Mouse (Mus musculus): ENCODE data around the gene Prdm16. TPM values are rescaled to one million over a fixed set of nuclear protein-coding genes. Genes with fewer than 3 reads are reported as not detected.

Prdm16 gene
- polyA plus RNA-seq, 1 experiment from 2014 or later: 2.1 TPM

- Histone ChIP-seq H3K4me3 (ENCODE audit: low read depth, low read length) (no peak overlapping the region), H3K27ac (ENCODE audit: low read length) (no peak overlapping the region), H3K27me3 (ENCODE audit: control insufficient read depth, insufficient read depth, low read depth, low read length) (peaks cover 66% of the 10 kb centered on the region), H3K36me3 (ENCODE audit: control insufficient read depth, insufficient read depth) (no peaks in the 10 kb centered on the region), H3K9ac (ENCODE audit: low read depth, low read length) (no peak overlapping the region), H3K4me2 (ENCODE audit: low read depth, low read length) (no peak overlapping the region), H3K9me3 (replicated peaks; ENCODE audit: control insufficient read depth, low read length) (no peaks in the 10 kb centered on the region), H3K4me1 (ENCODE audit: control insufficient read depth, low read depth, low read length) (no peaks in the 10 kb centered on the region)
- 3% methylated on average over 6 of the region's 6 CpGs for WGBS (ENCODE audit: insufficient replicate concordance)
- no peak for ATAC-seq (ENCODE audit: low read depth)
These were observed 5.8 kb upstream of the Prdm16 start for GRCm38 (mm10) chr4:154642496-154642895.

- Histone ChIP-seq H3K4me1 (ENCODE audit: control insufficient read depth, low read depth, low read length) (no peaks in the 10 kb centered on the region), H3K4me3 (ENCODE audit: low read depth, low read length) (no peak overlapping the region), H3K9ac (ENCODE audit: low read depth, low read length) (no peak overlapping the region), H3K9me3 (replicated peaks; ENCODE audit: control insufficient read depth, low read length) (no peaks in the 10 kb centered on the region), H3K36me3 (ENCODE audit: control insufficient read depth, insufficient read depth) (no peaks in the 10 kb centered on the region), H3K27ac (ENCODE audit: low read length) (no peak overlapping the region), H3K4me2 (ENCODE audit: low read depth, low read length) (no peak overlapping the region), H3K27me3 (ENCODE audit: control insufficient read depth, insufficient read depth, low read depth, low read length) (peaks cover 76% of the 10 kb centered on the region)
- WGBS (ENCODE audit: insufficient replicate concordance): 2% methylated on average over 32 of the region's 32 CpGs
- no peak for ATAC-seq (ENCODE audit: low read depth)
These were observed 4.8 kb upstream of the Prdm16 start for GRCm38 (mm10) chr4:154641296-154642110.

DNA sequence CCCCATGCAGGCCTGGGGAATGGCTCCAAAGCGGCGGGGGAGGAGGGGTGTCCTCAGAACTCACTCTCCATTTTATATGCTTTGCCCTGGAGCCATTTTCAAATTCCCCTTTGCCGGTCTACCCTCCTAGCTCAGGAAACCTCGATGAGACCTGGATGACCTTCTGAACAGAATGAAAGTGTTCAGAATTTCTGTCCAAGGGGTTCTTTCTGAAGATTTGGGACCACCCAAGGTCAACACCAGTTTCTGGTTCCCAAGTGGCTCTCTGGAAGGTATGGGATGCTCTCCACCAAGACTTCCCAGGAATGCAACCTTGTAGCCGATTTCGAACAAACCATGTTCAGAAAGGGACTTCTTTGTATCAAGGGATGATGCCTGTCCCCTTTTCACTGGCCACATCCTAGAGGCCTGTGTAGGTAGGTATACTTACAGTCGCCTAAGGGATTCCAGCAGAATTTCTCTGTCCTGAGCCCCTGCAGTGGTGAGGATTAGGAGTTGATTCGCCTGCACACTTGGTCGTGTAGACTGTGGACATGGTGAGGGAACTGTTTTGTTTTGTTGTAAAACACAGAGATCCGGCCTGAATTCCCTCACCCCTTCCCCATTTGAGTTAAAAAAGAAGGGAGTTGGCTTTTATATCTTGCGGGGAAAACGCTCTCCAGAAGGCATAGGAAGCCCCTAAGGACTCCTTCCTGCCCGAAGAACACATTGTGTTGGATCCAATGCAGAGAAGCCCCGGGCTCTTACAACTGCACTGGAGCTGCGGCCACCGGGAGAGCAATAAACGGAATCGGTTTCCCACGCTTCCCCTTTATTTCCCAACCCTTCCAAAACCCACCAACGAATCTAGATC is 4.0 kb upstream of the Prdm16 start:
- no peaks in the 10 kb centered on the region for H3K4me1 ChIP-seq (ENCODE audit: control insufficient read depth, low read depth, low read length)
- WGBS (ENCODE audit: insufficient replicate concordance): 4% methylated on average over 20 of the region's 20 CpGs
- no peaks in the 10 kb centered on the region for H3K9me3 ChIP-seq (replicated peaks; ENCODE audit: control insufficient read depth, low read length)
- peaks cover 85% of the 10 kb centered on the region for H3K27me3 ChIP-seq (ENCODE audit: control insufficient read depth, insufficient read depth, low read depth, low read length)
- H3K4me2 ChIP-seq (ENCODE audit: low read depth, low read length): no peak overlapping the region
- no peaks in the 10 kb centered on the region for H3K36me3 ChIP-seq (ENCODE audit: control insufficient read depth, insufficient read depth)
- no peak for ATAC-seq (ENCODE audit: low read depth)
- H3K9ac ChIP-seq (ENCODE audit: low read depth, low read length): no peak overlapping the region
- H3K4me3 ChIP-seq (ENCODE audit: low read depth, low read length): no peak overlapping the region
- H3K27ac ChIP-seq (ENCODE audit: low read length): no peak overlapping the region

DNA sequence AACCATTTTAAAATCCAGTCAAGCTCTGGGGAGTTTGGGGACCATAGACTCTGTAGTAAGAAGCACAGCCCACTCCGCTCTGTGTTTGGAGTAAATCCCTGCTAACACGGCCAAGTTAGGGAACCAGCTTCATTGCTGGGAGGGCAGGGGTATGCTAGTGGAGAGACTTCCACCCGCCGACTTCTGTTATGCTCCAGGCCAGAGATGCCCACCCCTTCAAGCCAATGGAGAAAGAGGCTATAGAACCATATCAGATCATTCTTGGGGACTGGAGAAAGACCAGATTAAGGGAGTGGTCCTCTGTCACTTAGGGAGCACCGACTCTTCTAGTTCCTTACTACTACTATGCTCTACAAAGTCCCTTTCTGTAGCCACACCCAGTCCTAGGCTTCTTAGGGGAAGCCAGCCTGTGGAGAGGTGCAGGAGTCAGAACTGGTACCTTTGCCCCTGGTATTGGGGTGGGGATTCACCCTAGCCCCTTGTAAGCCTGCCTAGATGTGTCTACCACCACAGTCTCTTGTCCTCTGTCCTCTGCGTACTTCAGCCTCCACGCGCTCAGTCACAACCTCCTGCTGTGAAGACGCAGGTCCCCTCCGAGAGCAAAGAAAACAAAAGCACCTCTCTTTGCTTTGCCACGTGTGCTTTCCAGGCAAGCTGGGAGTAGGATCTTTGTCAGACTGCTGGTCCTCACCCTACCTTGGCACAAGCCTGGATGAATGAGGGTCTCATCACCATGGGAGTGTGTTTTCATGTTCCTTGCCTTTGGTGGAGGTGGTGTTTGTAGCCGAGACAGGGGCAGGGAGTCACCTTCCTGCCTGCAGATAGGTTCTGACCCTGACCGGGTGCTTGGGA is 3.1 kb upstream of the Prdm16 start:
- H3K27ac ChIP-seq (ENCODE audit: low read length): no peak overlapping the region
- no peak for ATAC-seq (ENCODE audit: low read depth)
- WGBS (ENCODE audit: insufficient replicate concordance): 10% methylated on average over 13 of the region's 13 CpGs
- no peaks in the 10 kb centered on the region for H3K36me3 ChIP-seq (ENCODE audit: control insufficient read depth, insufficient read depth)
- no peak overlapping the region for H3K9ac ChIP-seq (ENCODE audit: low read depth, low read length)
- H3K4me3 ChIP-seq (ENCODE audit: low read depth, low read length): no peak overlapping the region
- H3K4me2 ChIP-seq (ENCODE audit: low read depth, low read length): no peak overlapping the region
- no peaks in the 10 kb centered on the region for H3K9me3 ChIP-seq (replicated peaks; ENCODE audit: control insufficient read depth, low read length)
- no peaks in the 10 kb centered on the region; the same call in 1 of the 2 replicates for H3K4me1 ChIP-seq (ENCODE audit: control insufficient read depth, low read depth, low read length)
- peaks cover 93% of the 10 kb centered on the region for H3K27me3 ChIP-seq (ENCODE audit: control insufficient read depth, insufficient read depth, low read depth, low read length)

DNA sequence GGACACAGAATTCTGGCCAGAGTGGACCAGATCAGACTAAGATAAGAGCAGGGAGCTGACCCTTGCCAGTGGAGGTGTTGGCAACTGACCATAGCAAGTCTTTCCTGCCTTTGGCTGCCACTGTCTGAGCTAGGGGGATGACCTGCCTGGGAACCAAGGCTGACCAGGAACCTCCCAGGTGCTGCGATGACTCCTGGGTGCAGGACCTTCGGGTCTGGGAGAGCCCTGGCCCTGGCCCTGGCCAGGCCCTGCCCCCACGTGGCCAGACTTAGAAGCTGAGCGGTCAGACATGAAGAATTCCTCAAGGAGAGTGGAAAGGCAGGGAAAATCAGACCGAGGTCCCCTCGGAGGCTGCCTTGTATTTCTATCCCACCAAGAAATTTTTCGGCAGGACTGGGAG is 2.5 kb upstream of the Prdm16 start:
- ATAC-seq (ENCODE audit: low read depth): no peak
- WGBS (ENCODE audit: insufficient replicate concordance): 5% methylated on average over 7 of the region's 7 CpGs
- H3K9me3 ChIP-seq (replicated peaks; ENCODE audit: control insufficient read depth, low read length): no peaks in the 10 kb centered on the region
- no peak overlapping the region for H3K4me2 ChIP-seq (ENCODE audit: low read depth, low read length)
- peaks cover 100% of the 10 kb centered on the region for H3K27me3 ChIP-seq (ENCODE audit: control insufficient read depth, insufficient read depth, low read depth, low read length)
- H3K4me1 ChIP-seq (ENCODE audit: control insufficient read depth, low read depth, low read length): no peaks in the 10 kb centered on the region; the same call in 1 of the 2 replicates
- no peak overlapping the region for H3K27ac ChIP-seq (ENCODE audit: low read length)
- H3K4me3 ChIP-seq (ENCODE audit: low read depth, low read length): no peak overlapping the region
- no peaks in the 10 kb centered on the region for H3K36me3 ChIP-seq (ENCODE audit: control insufficient read depth, insufficient read depth)
- H3K9ac ChIP-seq (ENCODE audit: low read depth, low read length): no peak overlapping the region

GRCm38 (mm10) chr4:154638320-154638886 is 1.7 kb upstream of the Prdm16 start:
- Histone ChIP-seq H3K4me2 (ENCODE audit: low read depth, low read length) (no peak overlapping the region), H3K27me3 (ENCODE audit: control insufficient read depth, insufficient read depth, low read depth, low read length) (peaks cover 100% of the 10 kb centered on the region)
- 11% methylated on average over 15 of the region's 15 CpGs for WGBS (ENCODE audit: insufficient replicate concordance)

GRCm38 (mm10) chr4:154637468-154638319 is 1.0 kb upstream of the Prdm16 start:
- H3K4me1 ChIP-seq (ENCODE audit: control insufficient read depth, low read depth, low read length): no peaks in the 10 kb centered on the region; the same call in 1 of the 2 replicates
- 0 out of 2 replicates have a peak overlapping the region, but pooled peaks have one; percentile 11 for H3K9ac ChIP-seq (ENCODE audit: low read depth, low read length)
- H3K27me3 ChIP-seq (ENCODE audit: control insufficient read depth, insufficient read depth, low read depth, low read length): peaks cover 100% of the 10 kb centered on the region
- no peak for ATAC-seq (ENCODE audit: low read depth)
- WGBS (ENCODE audit: insufficient replicate concordance): under 1% methylated on average over 69 of the region's 73 CpGs
- peak overlapping the region; percentile 63 for H3K4me3 ChIP-seq (ENCODE audit: low read depth, low read length)
- H3K36me3 ChIP-seq (ENCODE audit: control insufficient read depth, insufficient read depth): no peaks in the 10 kb centered on the region
- peak overlapping the region; percentile 65 for H3K4me2 ChIP-seq (ENCODE audit: low read depth, low read length)
- no peak overlapping the region for H3K27ac ChIP-seq (ENCODE audit: low read length)
- H3K9me3 ChIP-seq (replicated peaks; ENCODE audit: control insufficient read depth, low read length): no peaks in the 10 kb centered on the region

More at GRCm38 (mm10) chr4:154638320-154638886, 1.7 kb upstream of the Prdm16 start:
- no peak overlapping the region for H3K27ac ChIP-seq (ENCODE audit: low read length)
- H3K4me3 ChIP-seq (ENCODE audit: low read depth, low read length): no peak overlapping the region
- H3K4me1 ChIP-seq (ENCODE audit: control insufficient read depth, low read depth, low read length): no peaks in the 10 kb centered on the region; the same call in 1 of the 2 replicates
- no peaks in the 10 kb centered on the region for H3K36me3 ChIP-seq (ENCODE audit: control insufficient read depth, insufficient read depth)
- no peak for ATAC-seq (ENCODE audit: low read depth)
- H3K9me3 ChIP-seq (replicated peaks; ENCODE audit: control insufficient read depth, low read length): no peaks in the 10 kb centered on the region
- H3K9ac ChIP-seq (ENCODE audit: low read depth, low read length): no peak overlapping the region

Data from liver, embryonic 16.5 days (tissue).